Mouse (Mus musculus): Measurements from ENCODE around the gene Fen1.

The Fen1 gene

GRCm38 (mm10) chr19:10203848-10204615 is at the start of gene Fen1, which contains the start of gene Tmem258:
Gene Fen1, minus strand, starts transcription at chr19:10204169.
Gene Tmem258, plus strand, starts transcription at chr19:10204014.
- DNase-seq, result peak; percentile 95

DNA sequence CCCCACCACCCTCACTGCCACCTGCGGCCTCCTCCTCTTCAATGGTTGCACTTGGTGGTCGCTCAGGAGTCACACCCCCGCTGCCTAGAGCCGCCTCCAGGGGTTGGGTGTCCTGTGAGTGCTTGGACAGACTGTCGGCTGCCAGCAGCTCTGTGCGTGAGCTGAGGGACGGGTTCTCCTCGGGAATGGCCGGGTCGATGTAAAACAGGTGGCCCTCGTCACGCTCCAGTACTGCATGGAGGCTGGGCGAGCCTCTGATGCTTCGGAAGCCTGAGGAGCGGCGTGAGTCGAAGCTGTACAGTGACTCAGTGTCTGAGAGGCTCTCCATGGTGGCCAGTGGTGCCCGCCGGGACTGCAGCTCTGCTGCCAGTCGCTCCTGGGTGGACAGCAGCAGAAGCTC is 44.2 kb upstream of the Fen1 start:
- no peak for DNase-seq

- no peak for DNase-seq
Measured at GRCm38 (mm10) chr19:10247165-10247564, 43.2 kb upstream of the Fen1 start.

DNA sequence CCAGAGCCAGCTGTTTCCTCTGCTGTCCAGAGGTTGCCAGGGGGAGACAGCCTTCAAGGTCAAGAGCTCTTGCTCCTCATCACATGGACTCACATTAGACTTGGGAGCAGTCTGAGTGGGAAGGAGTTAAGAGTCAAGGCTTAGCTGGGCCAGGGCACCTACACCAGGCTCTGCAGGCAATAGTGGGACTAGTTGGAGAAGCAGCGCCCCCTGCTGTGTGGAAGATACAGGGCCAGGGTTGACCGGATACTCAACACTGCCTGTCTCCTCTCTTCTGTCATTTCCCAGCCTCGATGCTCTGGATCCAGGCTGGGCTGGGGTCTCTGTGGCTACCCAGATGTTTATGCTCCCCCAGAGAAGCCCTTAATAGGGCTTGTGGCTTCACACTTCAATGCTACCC is 40.2 kb upstream of the Fen1 start:
- DNase-seq, result peak; percentile 71

DNA sequence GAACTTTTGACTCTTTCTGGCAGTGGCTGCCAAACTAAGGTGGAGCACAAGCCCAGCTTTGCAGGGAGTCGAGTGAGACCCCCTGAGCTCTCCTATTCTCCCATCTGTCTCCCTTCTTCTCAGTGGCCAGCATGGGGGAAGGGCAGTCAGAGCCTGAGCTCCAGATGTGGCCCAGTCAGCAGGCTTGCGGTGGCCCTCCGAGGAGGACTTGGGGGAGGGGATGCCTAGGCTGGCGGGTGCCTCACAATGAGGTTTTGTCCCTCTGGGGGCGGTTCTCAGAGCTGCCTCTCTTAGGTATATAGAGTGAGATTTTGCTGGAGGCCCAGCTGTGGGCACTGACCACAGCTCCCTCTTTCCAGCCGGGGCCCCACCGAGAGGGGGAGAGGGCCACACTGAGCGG is 38.9 kb upstream of the Fen1 start:
- DNase-seq, result peak; percentile 83

DNA sequence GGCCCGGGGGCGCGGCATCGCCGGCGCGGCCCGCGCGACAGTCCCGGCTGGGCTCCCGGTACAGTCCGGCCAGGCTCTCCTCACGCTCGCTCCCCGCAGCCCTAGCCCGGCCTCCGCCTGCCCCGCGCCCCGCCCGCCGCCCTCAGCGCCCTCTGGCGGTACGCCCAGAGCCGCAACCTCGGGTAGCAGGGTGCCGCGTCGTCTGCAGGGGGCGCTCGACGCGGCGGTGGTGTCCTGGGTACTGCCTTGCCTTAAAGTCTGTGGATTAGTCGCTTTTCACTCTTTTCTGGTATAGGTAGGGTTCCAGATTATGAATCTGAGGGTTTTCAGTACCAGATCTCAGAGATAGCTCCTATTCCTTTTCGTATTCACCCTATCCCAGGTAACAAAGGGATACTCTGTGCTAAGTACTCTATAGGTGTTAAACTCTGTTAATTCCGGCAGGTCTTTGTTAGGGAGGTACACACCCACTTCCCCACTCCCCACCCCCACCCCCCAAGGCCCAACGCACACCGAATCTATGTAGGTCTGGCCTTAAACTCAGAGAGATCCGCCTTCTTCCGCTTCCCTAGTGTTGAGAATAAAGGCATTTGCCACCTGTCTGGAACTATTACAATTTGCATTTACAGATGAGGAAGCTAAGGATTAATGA is 36.8 kb upstream of the Fen1 start, which contains the start of gene Myrf:
TSS of gene Myrf (minus strand) at position 95 of the 652 bp plus-strand sequence.
- DNase-seq, result peak; percentile 69

GRCm38 (mm10) chr19:10239975-10240653 is 36.1 kb upstream of the Fen1 start:
- no peak for DNase-seq

GRCm38 (mm10) chr19:10239419-10239818 is 35.5 kb upstream of the Fen1 start:
- DNase-seq, result no peak

GRCm38 (mm10) chr19:10238477-10238876 is 34.5 kb upstream of the Fen1 start:
- no peak for DNase-seq

- DNase-seq, result no peak
Measured at GRCm38 (mm10) chr19:10235784-10236565, 32.0 kb upstream of the Fen1 start.

- DNase-seq, result peak; percentile 89
Measured at GRCm38 (mm10) chr19:10232327-10233017, 28.5 kb upstream of the Fen1 start.

DNA sequence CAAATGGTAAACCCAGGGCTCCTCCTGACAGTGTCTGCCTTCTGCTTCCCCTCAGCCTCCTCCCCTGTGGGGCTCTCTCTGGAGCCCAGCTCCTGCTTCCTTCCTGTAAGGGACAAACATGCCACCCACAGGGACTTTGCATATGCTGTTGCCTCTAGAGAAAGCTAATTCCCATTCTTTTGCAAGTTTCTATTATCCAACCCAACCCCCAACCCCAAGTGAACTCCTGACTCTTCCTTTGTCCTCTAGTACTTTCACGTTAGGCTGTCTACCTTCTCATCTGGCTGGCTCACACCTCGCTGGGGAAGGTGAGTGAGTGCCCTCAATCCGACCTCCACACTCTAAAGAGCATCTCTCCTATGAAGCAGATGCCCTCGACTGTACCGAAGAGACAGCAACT is 27.9 kb upstream of the Fen1 start:
- no peak for DNase-seq

- DNase-seq, result no peak
Measured at GRCm38 (mm10) chr19:10231016-10231415, 27.0 kb upstream of the Fen1 start.

GRCm38 (mm10) chr19:10225767-10226166 is 21.8 kb upstream of the Fen1 start:
- DNase-seq, result no peak

DNA sequence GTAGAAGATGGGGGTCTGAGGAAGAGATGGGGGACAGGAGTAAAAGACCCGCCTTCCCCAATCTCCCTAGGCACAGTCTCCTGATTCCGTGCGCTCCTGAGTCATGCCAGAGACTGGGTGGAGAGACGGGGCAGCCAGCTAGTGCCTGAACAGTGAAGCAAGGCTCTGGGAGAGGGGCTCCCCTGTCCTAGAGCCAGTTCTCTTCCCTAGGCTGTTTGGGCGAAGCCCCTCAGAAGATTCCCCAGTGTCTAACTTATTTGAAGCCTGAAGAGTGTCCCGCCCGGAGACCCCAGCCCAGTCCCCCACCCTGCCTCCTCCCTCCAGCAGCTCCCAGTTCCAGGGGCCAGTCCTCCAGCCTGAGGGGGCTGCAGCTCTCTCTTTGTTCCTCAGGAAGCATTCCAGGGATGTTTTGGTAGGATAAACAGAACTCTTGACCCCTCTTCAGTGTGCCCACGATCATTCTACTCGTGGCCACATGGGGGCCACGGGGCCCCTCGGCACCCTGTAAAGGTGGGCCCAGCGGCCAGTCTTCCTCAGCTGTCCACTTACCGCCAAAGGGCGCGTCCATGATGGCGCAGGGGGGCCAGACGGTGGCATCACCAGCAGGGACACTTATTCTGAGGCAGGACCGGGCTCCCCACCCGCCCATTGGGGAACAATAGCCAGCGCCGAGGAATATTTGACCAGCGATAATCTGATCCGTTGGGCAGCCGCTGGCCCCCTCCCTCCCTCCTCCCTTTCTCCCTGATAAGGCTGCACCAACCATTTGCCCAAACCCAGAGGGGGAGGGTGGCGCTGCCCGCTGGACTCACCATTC is 20.9 kb upstream of the Fen1 start:
- no peak for DNase-seq

- no peak for DNase-seq
Measured at GRCm38 (mm10) chr19:10223561-10223960, 19.6 kb upstream of the Fen1 start.

DNA sequence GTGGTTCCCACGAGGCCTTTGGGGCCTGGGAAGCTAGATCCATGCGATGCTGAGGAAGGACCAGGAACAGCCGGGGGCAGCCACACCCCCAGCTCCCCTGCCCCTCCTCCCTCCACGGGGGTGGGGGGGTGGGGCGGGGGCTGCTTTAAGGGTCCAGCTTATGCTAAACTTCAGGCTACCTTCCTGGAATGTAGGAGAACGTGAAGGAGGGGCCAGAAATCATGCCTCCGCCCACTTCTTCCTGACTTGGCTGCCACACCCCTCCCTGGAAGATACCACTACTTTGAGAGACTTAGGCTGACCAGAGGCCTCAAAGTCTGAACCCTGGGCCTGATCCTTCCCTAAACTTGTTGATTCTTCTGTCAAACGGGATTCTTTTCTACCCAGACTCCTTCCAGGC is 18.7 kb upstream of the Fen1 start:
- DNase-seq, result no peak

DNA sequence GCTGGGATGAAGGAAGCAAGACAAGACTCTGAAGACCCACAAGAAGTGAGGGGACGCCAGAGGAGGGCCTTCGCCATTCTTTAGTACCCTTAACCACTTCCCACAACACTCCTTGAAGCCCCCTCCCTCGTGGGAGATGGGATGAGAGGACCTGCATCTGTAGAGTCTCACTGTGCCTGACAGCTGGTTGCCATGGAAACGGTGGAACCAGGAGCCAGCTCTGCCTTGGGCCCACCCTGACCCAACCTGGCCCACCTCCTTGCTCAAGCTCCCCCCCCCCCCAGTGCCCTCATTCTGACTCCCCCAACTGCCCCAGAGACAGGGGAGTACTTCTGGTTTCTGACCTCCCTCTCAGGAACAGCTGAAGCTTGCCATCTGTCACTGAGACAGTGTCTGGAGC is 17.6 kb upstream of the Fen1 start:
- DNase-seq, result no peak

DNA sequence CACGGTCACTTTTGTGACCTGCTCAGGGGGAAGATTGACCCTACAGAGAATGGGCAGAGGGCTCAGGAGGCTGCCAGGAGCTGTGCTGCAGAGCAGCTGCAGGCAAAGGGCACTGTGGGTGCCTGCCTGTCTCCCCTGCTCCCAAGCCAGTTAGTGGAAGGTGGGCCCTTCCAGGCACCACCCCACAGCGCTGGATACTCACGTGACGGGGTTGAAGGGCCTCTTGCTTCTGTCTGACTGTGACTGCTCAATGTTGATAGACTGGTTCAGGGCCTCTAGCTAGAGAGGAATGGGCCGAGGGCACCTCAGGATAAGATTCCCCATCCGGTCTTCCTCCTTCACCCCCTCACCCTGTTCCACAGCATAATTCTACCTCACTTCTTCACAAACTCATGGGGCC is 15.6 kb upstream of the Fen1 start:
- DNase-seq, result no peak

GRCm38 (mm10) chr19:10219108-10219507 is 15.1 kb upstream of the Fen1 start:
- DNase-seq, result no peak

GRCm38 (mm10) chr19:10216101-10216500 is 12.1 kb upstream of the Fen1 start:
- no peak for DNase-seq
